Mouse (Mus musculus): ENCODE results near the gene Galntl6.
"Not testable (repeated sequence)": the region's sequence is repeated elsewhere in the genome, so short reads cannot be mapped to it uniquely, and the experiment has no call there.

Galntl6 gene

GRCm38 (mm10) chr8:57836981-57837380 lies 1075.5 kb downstream of the Galntl6 start:
- DNase-seq, result no peak

GRCm38 (mm10) chr8:57836201-57836883 lies 1076.1 kb downstream of the Galntl6 start:
- no peak for DNase-seq

- DNase-seq, result no peak
These were observed 1089.3 kb downstream of the Galntl6 start for GRCm38 (mm10) chr8:57823151-57823550.

- DNase-seq, result no peak
These were observed 1096.4 kb downstream of the Galntl6 start for GRCm38 (mm10) chr8:57816034-57816433.

- DNase-seq, result no peak
These were observed 1105.4 kb downstream of the Galntl6 start for GRCm38 (mm10) chr8:57807060-57807459.

GRCm38 (mm10) chr8:57805094-57805493 lies 1107.3 kb downstream of the Galntl6 start:
- DNase-seq, result no peak

GRCm38 (mm10) chr8:57803821-57804220 lies 1108.6 kb downstream of the Galntl6 start:
- DNase-seq, result no peak

- DNase-seq, result peak; percentile 35
These were observed 1111.2 kb downstream of the Galntl6 start for GRCm38 (mm10) chr8:57801197-57801596.

GRCm38 (mm10) chr8:57800327-57800726 lies 1112.1 kb downstream of the Galntl6 start:
- peak; percentile 75 for DNase-seq

GRCm38 (mm10) chr8:57799797-57800204 lies 1112.6 kb downstream of the Galntl6 start:
- DNase-seq, result peak; percentile 73

- DNase-seq, result peak; percentile 58
These were observed 1119.0 kb downstream of the Galntl6 start for GRCm38 (mm10) chr8:57793455-57793854.

GRCm38 (mm10) chr8:57792246-57792645 lies 1120.2 kb downstream of the Galntl6 start:
- no peak for DNase-seq

GRCm38 (mm10) chr8:57791309-57791721 lies 1121.1 kb downstream of the Galntl6 start:
- DNase-seq, result peak; percentile 30

GRCm38 (mm10) chr8:57779551-57779950 lies 1132.9 kb downstream of the Galntl6 start:
- no peak for DNase-seq

- no peak for DNase-seq
These were observed 1134.3 kb downstream of the Galntl6 start for GRCm38 (mm10) chr8:57777988-57778721.

- no peak for DNase-seq
These were observed 1135.7 kb downstream of the Galntl6 start for GRCm38 (mm10) chr8:57776723-57777122.

- no peak for DNase-seq
These were observed 1139.6 kb downstream of the Galntl6 start for GRCm38 (mm10) chr8:57772732-57773265.

GRCm38 (mm10) chr8:57767541-57767940 lies 1144.9 kb downstream of the Galntl6 start:
- DNase-seq, result no peak

- no peak for DNase-seq
These were observed 1145.9 kb downstream of the Galntl6 start for GRCm38 (mm10) chr8:57766471-57767065.

- DNase-seq, result no peak
These were observed 1146.6 kb downstream of the Galntl6 start for GRCm38 (mm10) chr8:57765726-57766351.

- no peak for DNase-seq
These were observed 1147.2 kb downstream of the Galntl6 start for GRCm38 (mm10) chr8:57765192-57765591.

- not testable (repeated sequence) for DNase-seq
These were observed 1149.8 kb downstream of the Galntl6 start for GRCm38 (mm10) chr8:57762622-57763021.

- no peak for DNase-seq
These were observed 1151.5 kb downstream of the Galntl6 start for GRCm38 (mm10) chr8:57760921-57761320.
